Mouse (Mus musculus) heart, postnatal 14 days (tissue): ENCODE results near the gene Dnm2. TPM values are rescaled to one million over a fixed set of nuclear protein-coding genes. Genes with fewer than 3 reads are reported as not detected.

Experiments used
- DNase-seq, 2 experiments: peaks; one replicate each; pipeline ENCODE4 v3.0.0; 2021 to 2022
- intact Hi-C: fragments of 180-260 bp; cut with DNase I; formaldehyde crosslinking; loops from one replicate; pipeline ENCODE4 v1.15.1; 2025
- total RNA-seq, 2 experiments: library from RNA; stranded (reverse); gene quantifications; 2 replicates each; pipeline ENCODE4 v1.2.3; 2021

Gene Dnm2
- total RNA-seq, 2 experiments from 2014 or later = 78.3 to 81.6 TPM

GRCm38 (mm10) chr9:21426013-21426412 lies 1.3 kb downstream of the Dnm2 start:
- DNase-seq = no peak
- intact Hi-C loops = no loop called here

DNA sequence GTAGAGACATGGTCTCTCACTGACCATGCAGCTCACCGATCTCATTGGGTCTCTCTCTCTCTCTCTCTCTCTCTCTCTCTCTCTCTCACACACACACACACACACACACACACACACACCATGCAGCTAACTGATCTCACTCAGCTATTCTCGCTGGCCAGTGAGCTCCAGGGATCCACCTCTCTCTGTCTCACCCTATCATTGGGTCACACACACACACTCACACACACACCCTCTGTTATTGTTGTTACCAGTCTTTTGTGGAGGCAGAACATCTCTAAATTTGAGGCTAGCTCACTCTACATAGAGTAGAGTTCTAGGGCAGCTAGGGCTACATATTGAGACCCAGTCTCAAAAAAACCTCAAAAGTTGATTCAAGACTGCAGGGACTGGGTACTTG lies 1.8 kb downstream of the Dnm2 start:
- no peak for DNase-seq
- intact Hi-C loops = no loop called here

DNA sequence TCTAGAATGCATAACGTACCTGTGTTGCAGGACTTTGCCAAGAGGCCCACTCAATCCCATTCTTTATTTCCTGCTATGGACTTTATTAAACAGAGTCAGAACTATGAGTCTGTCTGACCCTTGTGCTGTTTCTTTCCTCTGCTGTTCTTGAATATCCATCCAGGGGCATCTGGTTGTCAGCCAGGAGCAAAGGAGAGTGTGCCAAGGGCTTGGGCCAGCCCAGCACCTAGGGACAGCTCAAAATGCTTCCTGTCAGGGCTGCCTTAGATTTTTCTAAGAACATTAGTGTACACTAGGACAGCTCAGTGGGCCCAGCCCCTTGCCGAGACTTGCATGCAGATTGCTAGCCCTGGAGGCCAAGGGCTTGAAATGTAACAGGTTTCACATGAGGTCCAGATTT lies 3.1 kb downstream of the Dnm2 start:
- DNase-seq = peak; percentile 44 to 63
- intact Hi-C loops = no loop called here

DNA sequence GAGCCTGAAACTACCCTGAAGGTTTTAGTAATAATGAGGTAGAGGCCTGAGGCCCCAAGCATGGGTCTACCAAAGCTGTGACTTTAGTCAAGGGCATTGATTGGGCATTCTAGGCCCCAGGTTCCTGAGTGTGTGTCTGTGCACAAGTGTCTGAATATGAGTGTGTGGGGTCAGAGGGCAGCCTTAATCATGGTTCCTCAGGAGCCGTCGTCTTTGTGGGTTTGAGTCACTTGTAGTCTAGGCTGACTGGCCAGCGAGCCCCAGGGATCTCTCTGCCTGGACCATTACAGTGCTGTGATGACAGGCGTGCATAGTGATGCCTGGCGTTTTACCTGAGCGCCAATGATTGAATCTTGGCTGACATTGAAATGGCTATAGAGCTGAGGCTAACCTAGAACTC lies 3.5 kb downstream of the Dnm2 start:
- intact Hi-C loops = no loop called here
- DNase-seq = no peak

- no peak for DNase-seq
- intact Hi-C loops = no loop called here
Measured at GRCm38 (mm10) chr9:21430724-21431123, 6.0 kb downstream of the Dnm2 start.

DNA sequence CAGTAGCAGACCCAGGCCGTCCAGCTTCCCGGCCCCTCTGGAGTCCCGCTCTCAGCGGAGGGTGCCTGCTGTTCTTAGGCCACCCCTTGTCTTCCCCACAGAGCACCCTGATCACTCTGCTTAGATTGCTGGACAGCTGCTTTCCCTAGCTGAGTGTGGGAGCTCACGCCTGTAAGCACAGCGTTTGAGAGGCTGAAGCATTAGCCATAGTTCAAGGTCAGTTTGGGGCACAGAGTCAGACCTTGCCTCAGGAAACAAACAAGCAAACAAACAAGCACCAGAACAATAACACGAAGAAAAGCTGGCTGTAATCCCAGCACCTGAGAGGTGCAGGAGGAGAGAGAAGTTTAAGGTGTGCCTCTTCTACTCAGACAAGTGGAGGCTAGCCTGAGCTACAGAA lies 7.4 kb downstream of the Dnm2 start:
- no peak for DNase-seq
- intact Hi-C loops = no loop called here

- no peak for DNase-seq
- intact Hi-C loops = no loop called here
Measured at GRCm38 (mm10) chr9:21433766-21434165, 9.1 kb downstream of the Dnm2 start.

DNA sequence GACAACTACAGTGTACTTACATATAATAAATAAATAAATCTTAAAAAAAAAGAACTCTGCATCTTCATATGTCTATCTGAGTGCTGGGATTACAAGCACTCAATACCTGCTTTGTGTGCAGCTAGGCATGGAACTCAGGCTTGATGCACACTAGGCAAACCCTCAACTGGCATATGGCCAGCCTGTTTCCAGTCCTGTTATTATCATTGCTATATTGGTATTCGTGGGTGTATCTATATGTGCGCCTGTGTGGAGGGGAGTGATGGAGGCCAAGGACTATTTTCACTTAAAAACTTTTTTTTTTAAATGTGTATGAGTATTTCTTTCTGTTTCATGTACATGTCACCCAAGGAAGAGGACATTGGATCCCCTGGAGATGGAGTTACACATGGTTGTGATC lies 9.7 kb downstream of the Dnm2 start:
- intact Hi-C loops = no loop called here
- DNase-seq = no peak

- intact Hi-C loops = no loop called here
- no peak for DNase-seq
Measured at GRCm38 (mm10) chr9:21435777-21436635, 11.3 kb downstream of the Dnm2 start.

DNA sequence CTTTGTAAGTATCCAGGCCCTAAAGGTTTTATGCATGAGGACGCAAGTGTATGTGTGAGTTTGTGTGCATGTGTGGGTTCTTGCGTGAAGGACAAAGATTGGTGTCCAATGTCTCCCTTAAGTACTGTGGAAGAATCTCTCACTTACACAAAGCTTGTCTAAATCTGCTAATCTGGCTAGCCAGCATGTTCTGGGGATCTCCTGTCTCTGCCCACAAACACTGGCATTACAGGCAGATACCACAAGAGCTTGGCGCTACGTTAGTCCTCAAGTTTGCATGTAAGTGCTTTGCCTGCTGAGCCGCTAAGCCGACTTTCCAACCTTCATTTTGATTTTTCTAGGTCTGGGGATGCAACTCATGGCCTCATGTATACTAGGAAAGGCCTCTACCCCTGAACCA lies 12.9 kb downstream of the Dnm2 start:
- intact Hi-C loops = no loop called here
- DNase-seq = no peak

DNA sequence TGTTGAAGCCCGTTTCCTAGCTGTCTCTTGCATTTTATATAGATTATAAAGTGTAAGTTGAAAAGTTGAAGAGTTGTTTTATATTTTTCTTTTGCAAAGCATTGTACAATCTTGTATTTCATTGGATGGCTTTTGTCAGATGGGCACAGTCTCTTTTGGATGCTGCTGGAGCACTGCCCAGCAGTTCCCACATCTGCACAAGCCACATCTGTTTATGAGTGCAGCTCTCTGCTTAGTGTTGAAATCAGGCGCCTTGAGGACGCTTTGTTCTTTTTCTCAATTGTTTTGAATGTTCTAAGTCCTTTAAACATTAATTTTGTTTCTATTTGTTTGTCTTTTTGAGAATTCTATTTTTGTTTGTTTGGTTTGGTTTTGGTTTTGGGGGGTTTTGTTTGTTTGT lies 13.5 kb downstream of the Dnm2 start:
- intact Hi-C loops = no loop called here
- peak; percentile 65 for DNase-seq

DNA sequence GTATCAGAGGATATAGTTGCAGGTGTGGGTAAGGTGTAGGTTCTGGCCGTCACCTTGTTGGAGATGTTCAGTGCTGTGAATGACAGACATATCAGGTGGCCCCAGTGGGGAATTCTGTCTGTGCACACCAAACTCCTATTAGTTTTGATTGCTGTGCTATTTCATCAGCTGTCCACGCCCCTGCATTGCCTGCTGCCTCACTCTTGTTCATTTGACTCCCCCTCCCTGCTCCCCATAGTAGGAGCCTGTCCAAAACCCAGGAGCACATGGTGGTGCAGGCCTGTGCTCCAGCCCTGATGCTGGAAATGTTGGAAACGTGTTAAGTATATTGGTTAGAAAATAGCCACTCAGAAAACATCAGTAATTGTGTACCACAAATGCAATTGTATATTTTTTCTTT lies 14.7 kb downstream of the Dnm2 start:
- no peak for DNase-seq
- intact Hi-C loops = no loop called here

GRCm38 (mm10) chr9:21439914-21440313 lies 15.2 kb downstream of the Dnm2 start:
- intact Hi-C loops = no loop called here
- DNase-seq = no peak

- intact Hi-C loops = no loop called here
- DNase-seq = no peak
Measured at GRCm38 (mm10) chr9:21440387-21440786, 15.7 kb downstream of the Dnm2 start.

GRCm38 (mm10) chr9:21443853-21444252 lies 19.1 kb downstream of the Dnm2 start:
- DNase-seq = no peak
- intact Hi-C loops = no loop called here

GRCm38 (mm10) chr9:21444574-21444973 lies 19.9 kb downstream of the Dnm2 start:
- intact Hi-C loops = no loop called here
- no peak for DNase-seq

DNA sequence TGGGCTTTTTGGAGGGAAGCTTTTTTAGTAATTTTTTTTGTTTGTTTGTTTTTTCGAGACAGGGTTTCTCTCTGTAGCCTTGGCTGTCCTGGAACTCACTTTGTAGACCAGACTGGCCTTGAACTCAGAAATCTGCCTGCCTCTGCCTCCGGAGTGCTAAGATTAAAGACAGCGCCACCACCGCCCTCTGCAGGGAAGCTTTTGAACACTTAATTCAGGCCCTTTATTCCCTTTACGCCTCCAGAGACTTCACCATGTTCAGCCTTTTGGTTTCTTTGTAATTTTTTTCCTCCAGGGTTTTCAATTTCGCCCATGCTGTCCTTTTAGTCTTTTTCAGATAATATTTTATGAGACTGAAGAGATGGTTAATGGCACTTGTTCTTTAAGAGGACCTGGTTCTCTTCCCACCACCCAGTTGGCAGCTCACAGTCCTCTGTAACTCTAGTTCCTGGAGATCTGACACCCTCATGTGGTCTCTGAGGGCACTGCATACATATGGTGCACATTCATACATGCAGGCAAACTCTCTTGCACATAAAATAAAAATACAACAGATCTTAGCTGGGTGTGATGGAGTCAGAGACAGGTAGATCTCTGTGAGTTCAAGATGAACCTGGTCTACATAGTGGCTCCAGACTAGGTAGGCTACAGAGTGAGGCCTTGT lies 20.5 kb downstream of the Dnm2 start:
- intact Hi-C loops = no loop called here
- no peak for DNase-seq

GRCm38 (mm10) chr9:21447778-21448177 lies 23.1 kb downstream of the Dnm2 start:
- intact Hi-C loops = no loop called here
- no peak for DNase-seq

- no peak for DNase-seq
- intact Hi-C loops = no loop called here
Measured at GRCm38 (mm10) chr9:21449710-21450109, 25.0 kb downstream of the Dnm2 start.

DNA sequence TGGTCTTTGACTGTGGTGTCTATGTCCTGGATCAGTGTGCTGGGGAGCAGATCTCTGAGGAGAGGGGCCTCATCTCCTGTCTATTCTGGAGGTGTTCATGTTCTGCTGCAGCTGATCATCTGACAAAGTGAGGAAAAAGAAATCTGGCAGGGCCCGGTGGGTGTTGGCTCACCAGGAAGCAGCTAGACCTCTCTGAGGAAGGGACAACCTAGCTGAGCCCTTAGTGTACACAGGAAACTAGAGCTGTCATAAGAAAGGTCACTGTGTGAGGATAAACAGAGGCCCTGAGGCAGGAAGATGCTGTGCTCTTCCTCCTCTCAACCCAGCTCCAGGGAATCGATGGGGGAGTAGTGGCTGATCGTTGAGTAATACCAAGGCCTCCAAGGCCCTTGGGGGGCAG lies 25.6 kb downstream of the Dnm2 start:
- DNase-seq = no peak
- intact Hi-C loops = no loop called here

GRCm38 (mm10) chr9:21451391-21451790 lies 26.7 kb downstream of the Dnm2 start:
- no peak for DNase-seq
- intact Hi-C loops = no loop called here

DNA sequence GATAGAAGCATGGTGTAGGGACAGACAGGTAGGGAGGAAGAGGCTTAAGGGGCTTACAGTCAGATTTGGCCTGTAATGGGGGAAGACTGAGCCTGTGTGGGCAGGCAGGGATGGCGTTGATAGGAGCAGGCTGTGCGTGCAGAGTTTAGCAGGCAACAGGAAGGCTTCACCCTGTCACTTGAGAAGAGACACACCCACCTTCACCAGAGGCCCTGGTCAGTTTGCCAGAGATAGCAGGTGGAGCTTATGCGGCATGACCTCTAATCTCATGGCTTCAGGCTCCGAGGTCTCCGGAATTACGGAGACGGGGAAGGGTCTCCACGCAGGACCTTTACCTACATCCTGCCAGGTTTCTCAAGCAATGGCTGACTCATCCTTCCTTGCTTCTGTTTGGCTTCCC lies 27.2 kb downstream of the Dnm2 start:
- DNase-seq = no peak
- intact Hi-C loops = no loop called here
